Mouse (Mus musculus) heart, adult 2 months (tissue): ENCODE measurements around the gene Tnfrsf26.

Experiments used
- CTCF ChIP-seq: fragments of 200-600 bp; IDR thresholded peaks from 2 replicates; pipeline ENCODE4 v1.8.1; 2022; ENCODE audit warnings: antibody characterized with exemption, mild to moderate bottlenecking, moderate library complexity
- EP300 ChIP-seq: fragments of 200-500 bp; IDR thresholded peaks from 2 replicates; pipeline ENCODE4 v1.6.1; 2011; ENCODE audit warnings: low read depth, low read length, control low read depth; ENCODE audit not compliant: insufficient read depth
- POLR2A ChIP-seq: fragments of 200-500 bp; IDR thresholded peaks from 2 replicates; pipeline ENCODE4 v1.6.1; 2011; ENCODE audit warnings: mild to moderate bottlenecking, low read depth, low read length, control low read depth; ENCODE audit not compliant: insufficient read depth

DNA sequence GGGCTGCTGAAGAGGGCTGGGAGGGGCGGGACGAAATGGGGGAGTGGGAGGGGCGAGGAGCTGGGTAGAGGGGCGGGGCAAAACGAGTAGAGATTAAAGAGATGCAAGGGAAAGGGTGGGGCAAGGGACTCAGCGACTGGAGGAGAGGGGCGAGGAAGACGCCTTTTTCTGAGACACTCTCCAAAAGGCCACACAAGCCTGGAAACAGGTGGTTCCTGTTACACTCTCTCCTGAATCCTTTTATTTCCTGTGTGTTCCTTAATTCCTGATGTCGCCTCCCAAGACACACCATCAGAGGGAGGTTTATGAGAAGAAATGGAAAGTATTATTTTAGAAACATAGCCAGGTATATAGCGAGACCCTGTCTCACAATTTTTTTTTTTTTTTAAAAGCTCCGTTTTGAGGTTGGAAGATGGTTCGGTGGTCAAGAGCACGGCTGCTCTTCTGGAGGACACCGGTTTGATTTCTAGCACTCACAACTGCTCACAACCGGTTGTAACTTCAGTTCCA, 28.2 kb downstream of the Tnfrsf26 start:
- TF ChIP-seq CTCF (no peak), POLR2A (peak; percentile 61), EP300 (no peak)
